Mouse (Mus musculus): ENCODE data around the gene Dmwd. TPM values are rescaled to one million over a fixed set of nuclear protein-coding genes. Genes with fewer than 3 reads are reported as not detected.

Gene Dmwd
- polyA plus RNA-seq, 1 experiment from 2014 or later, result 31.7 TPM

DNA sequence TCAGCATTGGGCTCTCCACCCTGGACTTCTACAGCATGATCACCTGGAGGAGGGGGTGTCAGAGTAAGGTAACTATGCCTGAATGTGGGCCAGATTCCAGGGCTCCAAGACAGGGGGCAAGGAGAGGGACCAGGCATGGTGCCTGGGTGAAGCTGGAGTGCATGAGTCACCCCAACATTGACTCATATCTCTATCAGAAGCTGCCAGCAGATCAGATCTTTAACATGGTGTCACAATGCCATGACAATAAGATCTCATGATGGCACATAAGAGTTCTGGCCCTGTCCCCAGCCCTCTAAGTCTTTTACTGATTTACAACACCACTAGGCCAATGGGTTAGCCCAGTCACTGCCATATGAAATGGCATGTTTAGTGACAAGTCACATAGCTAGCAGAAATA is 27.7 kb downstream of the Dmwd start:
- no peaks in the 10 kb centered on the region for H3K4me1 ChIP-seq (ENCODE audit: control insufficient read depth, insufficient read depth, low read length)
- no peak overlapping the region for H3K4me2 ChIP-seq (ENCODE audit: low read depth)
- no peaks in the 10 kb centered on the region for H3K36me3 ChIP-seq (ENCODE audit: control insufficient read depth, insufficient read depth, low read length)
- H3K4me3 ChIP-seq (ENCODE audit: low read depth, low read length), result no peak overlapping the region
- no peaks in the 10 kb centered on the region for H3K27me3 ChIP-seq (ENCODE audit: control insufficient read depth, insufficient read depth, low read length)
- no peak for ATAC-seq (ENCODE audit: insufficient read depth, low FRiP score, low TSS enrichment)
- no peak overlapping the region for H3K27ac ChIP-seq (ENCODE audit: low read depth, low read length)
- no peak for DNase-seq (ENCODE audit: low spot score)
- H3K9me3 ChIP-seq (ENCODE audit: control insufficient read depth, low read length), result no peaks in the 10 kb centered on the region
- H3K9ac ChIP-seq (ENCODE audit: low read length), result no peak overlapping the region

DNA sequence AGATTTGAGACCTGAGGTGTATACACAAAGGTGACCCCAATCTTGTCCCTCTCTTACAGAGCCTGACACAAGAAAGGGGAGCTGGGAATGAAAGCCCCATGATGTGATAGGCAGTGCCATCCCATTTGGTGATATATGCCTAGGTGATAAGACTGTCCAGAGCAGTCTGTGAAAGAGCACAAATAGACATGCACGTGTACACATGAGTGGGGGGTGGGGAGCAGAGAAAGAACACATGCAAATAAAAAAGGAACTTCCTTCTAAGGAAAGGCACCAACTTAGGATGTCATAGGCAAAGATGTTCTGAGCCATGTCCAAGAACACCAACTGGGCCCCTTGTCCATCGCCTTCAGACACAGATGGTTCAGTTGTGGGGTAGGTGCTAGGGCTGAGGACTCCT is 28.5 kb downstream of the Dmwd start:
- 77% methylated on average over 2 of the region's 2 CpGs for WGBS

DNA sequence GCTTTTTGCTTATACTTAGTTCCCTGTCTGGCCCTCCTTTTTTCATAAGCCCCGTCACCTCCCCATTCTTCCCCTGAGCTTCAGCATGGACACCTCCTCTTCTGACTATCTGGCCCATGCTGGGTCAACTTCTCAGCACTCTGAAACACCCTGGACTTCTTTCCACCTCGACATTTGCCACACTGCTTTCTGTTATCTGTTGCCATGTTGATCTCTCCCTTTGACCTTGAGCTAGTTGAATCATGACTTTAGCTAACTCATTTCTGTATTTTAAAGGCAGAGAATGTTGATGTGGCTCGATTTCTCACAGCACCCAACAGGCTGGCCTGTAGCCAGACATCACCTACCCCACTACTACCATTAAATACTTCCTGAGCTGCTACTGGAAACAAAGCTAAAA is 31.4 kb downstream of the Dmwd start:
- no peak overlapping the region for H3K27ac ChIP-seq (ENCODE audit: low read depth, low read length)
- H3K9me3 ChIP-seq (ENCODE audit: control insufficient read depth, low read length), result no peaks in the 10 kb centered on the region
- no peak overlapping the region for H3K9ac ChIP-seq (ENCODE audit: low read length)
- ATAC-seq (ENCODE audit: insufficient read depth, low FRiP score, low TSS enrichment) (no peak), DNase-seq (ENCODE audit: low spot score) (no peak)
- no peaks in the 10 kb centered on the region for H3K4me1 ChIP-seq (ENCODE audit: control insufficient read depth, insufficient read depth, low read length)
- H3K36me3 ChIP-seq (ENCODE audit: control insufficient read depth, insufficient read depth, low read length), result no peaks in the 10 kb centered on the region
- no peak overlapping the region for H3K4me3 ChIP-seq (ENCODE audit: low read depth, low read length)
- no peaks in the 10 kb centered on the region for H3K27me3 ChIP-seq (ENCODE audit: control insufficient read depth, insufficient read depth, low read length)
- 59% methylated on average over 3 of the region's 3 CpGs for WGBS
- no peak overlapping the region for H3K4me2 ChIP-seq (ENCODE audit: low read depth)

More for the DNA sequence above, 28.5 kb downstream of the Dmwd start:
- Histone ChIP-seq H3K9me3 (ENCODE audit: control insufficient read depth, low read length) (no peaks in the 10 kb centered on the region), H3K27ac (ENCODE audit: low read depth, low read length) (no peak overlapping the region), H3K4me3 (ENCODE audit: low read depth, low read length) (no peak overlapping the region), H3K36me3 (ENCODE audit: control insufficient read depth, insufficient read depth, low read length) (no peaks in the 10 kb centered on the region), H3K27me3 (ENCODE audit: control insufficient read depth, insufficient read depth, low read length) (no peaks in the 10 kb centered on the region), H3K9ac (ENCODE audit: low read length) (no peak overlapping the region), H3K4me1 (ENCODE audit: control insufficient read depth, insufficient read depth, low read length) (no peaks in the 10 kb centered on the region), H3K4me2 (ENCODE audit: low read depth) (no peak overlapping the region)
- no peak for ATAC-seq (ENCODE audit: insufficient read depth, low FRiP score, low TSS enrichment)
- DNase-seq (ENCODE audit: low spot score), result no peak

DNA sequence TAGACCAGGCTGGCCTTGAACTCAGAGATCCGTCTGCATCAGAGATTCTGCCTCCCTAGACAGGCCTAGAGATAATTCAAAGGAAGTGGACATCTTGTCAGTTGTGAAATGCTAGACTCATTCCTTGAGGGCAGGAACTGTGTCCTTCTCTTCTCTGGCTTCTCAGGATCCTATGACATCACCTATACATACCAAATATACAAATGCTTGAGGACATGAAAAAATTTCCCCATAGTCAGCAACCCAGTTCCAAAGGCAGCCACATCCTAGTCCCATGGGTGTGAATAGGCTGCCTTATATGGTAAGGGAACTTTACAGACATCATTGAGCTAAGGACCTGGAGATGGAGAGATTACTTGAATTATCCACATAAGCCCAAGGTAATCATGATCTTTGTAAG is 33.5 kb downstream of the Dmwd start:
- Histone ChIP-seq H3K27ac (ENCODE audit: low read depth, low read length) (no peak overlapping the region), H3K9me3 (ENCODE audit: control insufficient read depth, low read length) (no peaks in the 10 kb centered on the region), H3K36me3 (ENCODE audit: control insufficient read depth, insufficient read depth, low read length) (no peaks in the 10 kb centered on the region), H3K4me3 (ENCODE audit: low read depth, low read length) (no peak overlapping the region), H3K4me1 (ENCODE audit: control insufficient read depth, insufficient read depth, low read length) (no peaks in the 10 kb centered on the region), H3K9ac (ENCODE audit: low read length) (no peak overlapping the region), H3K4me2 (ENCODE audit: low read depth) (no peak overlapping the region), H3K27me3 (ENCODE audit: control insufficient read depth, insufficient read depth, low read length) (no peaks in the 10 kb centered on the region)
- DNase-seq (ENCODE audit: low spot score) (no peak), ATAC-seq (ENCODE audit: insufficient read depth, low FRiP score, low TSS enrichment) (no peak)
- 79% methylated on average over 1 of the region's 1 CpGs for WGBS

- no peak within 1 kb of the TSS for H3K4me3 ChIP-seq (ENCODE audit: low read depth, low read length)
- H3K36me3 ChIP-seq (ENCODE audit: control insufficient read depth, insufficient read depth, low read length), result no peaks in the 10 kb centered on the region
- H3K4me2 ChIP-seq (ENCODE audit: low read depth), result peak within 1 kb of the TSS; percentile 24; the same call in 1 of the 2 replicates
- peaks cover 2% of the 10 kb centered on the region; the same call in 1 of the 2 replicates for H3K27me3 ChIP-seq (ENCODE audit: control insufficient read depth, insufficient read depth, low read length)
- WGBS, result 23% methylated on average over 54 of the region's 64 CpGs
- H3K9ac ChIP-seq (ENCODE audit: low read length), result no peak within 1 kb of the TSS
- no peak within 1 kb of the TSS for H3K27ac ChIP-seq (ENCODE audit: low read depth, low read length)
- DNase-seq (ENCODE audit: low spot score) (peak; percentile 70), ATAC-seq (ENCODE audit: insufficient read depth, low FRiP score, low TSS enrichment) (0 out of 2 replicates have a peak, but pooled peaks have one; percentile 11)
- peaks cover 6% of the 10 kb centered on the region for H3K4me1 ChIP-seq (ENCODE audit: control insufficient read depth, insufficient read depth, low read length)
- H3K9me3 ChIP-seq (ENCODE audit: control insufficient read depth, low read length), result no peaks in the 10 kb centered on the region; the same call in 1 of the 2 replicates
Measured at GRCm38 (mm10) chr7:19118028-19118771, 42.2 kb downstream of the Dmwd start, which contains the start of gene Gm4969. Gene Gm4969, minus strand, starts transcription at chr7:19118368.

GRCm38 (mm10) chr7:19119083-19119482 is 43.1 kb downstream of the Dmwd start:
- no peak overlapping the region for H3K4me3 ChIP-seq (ENCODE audit: low read depth, low read length)
- DNase-seq (ENCODE audit: low spot score) (no peak), ATAC-seq (ENCODE audit: insufficient read depth, low FRiP score, low TSS enrichment) (peak; percentile 11)
- peaks cover 6% of the 10 kb centered on the region for H3K4me1 ChIP-seq (ENCODE audit: control insufficient read depth, insufficient read depth, low read length)
- H3K27ac ChIP-seq (ENCODE audit: low read depth, low read length), result no peak overlapping the region
- WGBS, result 94% methylated on average over 8 of the region's 8 CpGs
- no peak overlapping the region for H3K9ac ChIP-seq (ENCODE audit: low read length)
- H3K4me2 ChIP-seq (ENCODE audit: low read depth), result no peak overlapping the region
- no peaks in the 10 kb centered on the region for H3K36me3 ChIP-seq (ENCODE audit: control insufficient read depth, insufficient read depth, low read length)
- no peaks in the 10 kb centered on the region; the same call in 1 of the 2 replicates for H3K9me3 ChIP-seq (ENCODE audit: control insufficient read depth, low read length)
- H3K27me3 ChIP-seq (ENCODE audit: control insufficient read depth, insufficient read depth, low read length), result peaks cover 2% of the 10 kb centered on the region; the same call in 1 of the 2 replicates

DNA sequence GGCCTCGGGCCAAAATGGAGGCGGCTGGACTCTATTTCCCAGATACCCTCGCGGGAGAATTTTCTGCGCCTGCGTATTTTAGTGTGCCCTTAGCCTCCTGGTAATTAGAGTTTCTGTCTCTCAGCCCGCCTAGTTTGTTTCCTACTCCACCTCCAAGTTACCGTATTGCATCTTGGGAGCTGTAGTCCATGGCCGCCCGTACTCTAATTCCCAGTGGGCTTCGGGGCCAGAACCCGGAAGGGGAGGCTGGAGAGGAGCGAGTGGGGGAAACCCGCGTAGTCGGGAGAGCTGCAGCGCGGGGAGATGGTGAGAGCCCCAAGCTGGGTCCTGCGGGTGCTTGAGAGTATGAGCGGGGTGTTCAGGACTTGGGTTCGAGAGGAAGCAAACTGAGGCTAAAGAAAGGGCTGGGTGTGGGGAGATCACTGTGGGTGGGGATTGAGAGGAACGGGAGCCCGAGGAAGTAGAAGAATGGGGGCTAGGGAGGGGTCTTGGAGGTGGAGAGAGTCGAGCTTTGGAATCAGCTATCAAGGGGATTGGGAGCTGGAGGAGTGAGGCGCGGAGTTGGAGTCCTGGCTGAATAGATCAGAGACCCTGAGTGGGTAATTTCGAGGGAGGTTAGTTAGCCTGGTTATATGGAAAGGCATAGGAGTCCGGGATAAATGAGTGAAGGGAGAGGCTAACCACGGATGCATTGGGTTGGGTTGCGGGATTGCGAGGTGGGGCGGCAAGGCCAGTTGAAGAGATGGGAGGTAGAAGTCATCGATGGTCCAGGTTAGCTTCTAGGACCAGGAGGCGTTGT is 43.8 kb downstream of the Dmwd start, which contains the start of gene Fbxo46:
Gene Fbxo46 (plus strand): TSS at position 229 of the 799 bp plus-strand sequence.
- H3K9ac ChIP-seq (ENCODE audit: low read length), result peak within 1 kb of the TSS; percentile 69
- no peaks in the 10 kb centered on the region; the same call in 1 of the 2 replicates for H3K9me3 ChIP-seq (ENCODE audit: control insufficient read depth, low read length)
- peak; percentile 92 for DNase-seq (ENCODE audit: low spot score)
- peak within 1 kb of the TSS; percentile 73 for H3K4me3 ChIP-seq (ENCODE audit: low read depth, low read length)
- peak; percentile 92 for ATAC-seq (ENCODE audit: insufficient read depth, low FRiP score, low TSS enrichment)
- peak within 1 kb of the TSS; percentile 78 for H3K4me2 ChIP-seq (ENCODE audit: low read depth)
- no peak within 1 kb of the TSS for H3K27ac ChIP-seq (ENCODE audit: low read depth, low read length)
- H3K4me1 ChIP-seq (ENCODE audit: control insufficient read depth, insufficient read depth, low read length), result peaks cover 6% of the 10 kb centered on the region
- peaks cover 2% of the 10 kb centered on the region; the same call in 1 of the 2 replicates for H3K27me3 ChIP-seq (ENCODE audit: control insufficient read depth, insufficient read depth, low read length)
- no peaks in the 10 kb centered on the region for H3K36me3 ChIP-seq (ENCODE audit: control insufficient read depth, insufficient read depth, low read length)
- 2% methylated on average over 34 of the region's 34 CpGs for WGBS

DNA sequence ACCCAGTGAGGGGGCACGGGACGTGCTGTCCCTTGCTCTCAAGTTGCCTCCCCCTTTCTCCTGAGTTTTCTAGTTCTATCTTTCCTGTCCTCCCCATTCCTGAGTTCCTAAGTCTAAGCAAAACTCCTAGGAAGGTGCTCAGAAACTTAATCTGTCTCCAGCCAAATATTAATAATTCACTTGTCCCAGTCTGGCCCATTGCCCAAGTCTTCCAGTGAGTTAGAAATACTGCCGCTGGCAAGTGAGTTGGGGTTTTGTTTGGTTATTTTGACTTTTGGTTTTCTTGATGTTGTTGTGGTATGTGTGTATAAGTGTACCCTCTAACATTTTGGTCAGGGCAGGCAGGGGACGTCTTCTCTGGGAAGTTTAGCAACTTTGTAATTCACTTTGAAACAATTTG is 45.7 kb downstream of the Dmwd start:
- no peak overlapping the region for H3K4me3 ChIP-seq (ENCODE audit: low read depth, low read length)
- H3K9ac ChIP-seq (ENCODE audit: low read length), result no peak overlapping the region
- WGBS, result 95% methylated on average over 4 of the region's 4 CpGs

More for the DNA sequence above, 45.7 kb downstream of the Dmwd start:
- H3K4me2 ChIP-seq (ENCODE audit: low read depth), result no peak overlapping the region
- DNase-seq (ENCODE audit: low spot score) (no peak), ATAC-seq (ENCODE audit: insufficient read depth, low FRiP score, low TSS enrichment) (no peak)
- peaks cover 2% of the 10 kb centered on the region; the same call in 1 of the 2 replicates for H3K27me3 ChIP-seq (ENCODE audit: control insufficient read depth, insufficient read depth, low read length)
- H3K27ac ChIP-seq (ENCODE audit: low read depth, low read length), result no peak overlapping the region
- H3K36me3 ChIP-seq (ENCODE audit: control insufficient read depth, insufficient read depth, low read length), result no peaks in the 10 kb centered on the region
- peaks cover 6% of the 10 kb centered on the region for H3K4me1 ChIP-seq (ENCODE audit: control insufficient read depth, insufficient read depth, low read length)
- H3K9me3 ChIP-seq (ENCODE audit: control insufficient read depth, low read length), result no peaks in the 10 kb centered on the region; the same call in 1 of the 2 replicates

Measured in neural tube, embryonic 11.5 days (tissue).